Mouse (Mus musculus): ENCODE measurements at regions not wholly inside any gene's neighbourhood (a gene's known extent, or its start where the extent isn't known, plus 50 kb on each side); places are given as distances from the start of the nearest gene placed in this dataset.

DNA sequence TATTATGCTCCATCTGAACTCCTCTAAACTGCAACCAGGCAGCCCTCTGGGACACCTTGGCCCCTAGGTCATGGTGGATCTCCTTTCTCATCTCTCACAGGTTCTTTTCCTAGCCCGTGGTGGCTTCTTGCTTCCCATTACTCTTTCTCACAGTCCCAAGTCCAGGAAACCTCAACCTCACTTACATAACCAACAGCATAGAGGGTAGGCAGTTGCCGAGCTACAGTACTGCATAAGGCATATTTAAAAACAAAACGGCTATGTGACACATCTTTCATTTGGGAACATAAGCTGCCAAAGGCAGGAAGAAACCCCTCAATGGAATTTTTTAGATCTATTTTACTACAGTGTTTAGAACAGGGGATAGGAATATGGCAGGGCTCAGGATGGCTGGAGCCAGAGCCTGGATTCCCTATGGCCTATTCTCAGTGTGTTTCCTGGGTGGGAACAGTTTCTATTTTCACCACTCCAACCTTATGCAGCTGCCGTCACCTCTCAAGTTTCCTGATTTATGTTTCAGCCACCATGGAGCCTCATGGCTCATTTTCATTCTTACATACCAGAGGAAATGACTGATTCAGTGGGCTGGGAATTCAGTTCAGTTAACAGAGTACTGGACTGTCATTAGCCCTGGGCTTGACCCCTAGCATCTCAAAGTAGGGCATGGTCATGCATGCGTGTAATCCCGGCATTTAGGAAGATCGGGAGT is 726.9 kb upstream of the Lrrc6 start:
- TF ChIP-seq CTCF (IDR thresholded peaks at IDR 0.05; ENCODE audit: control insufficient read depth, insufficient read depth, insufficient read length) (no peak), CEBPB (IDR thresholded peaks at IDR 0.05; ENCODE audit: low read depth) (no peak), FOSL1 (IDR thresholded peaks at IDR 0.05; ENCODE audit: insufficient read depth, low read length, poor library complexity, severe bottlenecking) (peak; percentile 61), MAX (IDR thresholded peaks at IDR 0.05) (peak; percentile 91)
